Mouse (Mus musculus) heart, embryonic 15.5 days (tissue): ENCODE data around the gene Pde8b. TPM values are rescaled to one million over a fixed set of nuclear protein-coding genes. Genes with fewer than 3 reads are reported as not detected.
"Not testable (repeated sequence)": the region's sequence is repeated elsewhere in the genome, so short reads cannot be mapped to it uniquely, and the experiment has no call there.

Source experiments
- ATAC-seq: fragments of 200-750 bp; cut with Nextera tagmentation; replicated peaks from 2 replicates; pipeline ENCODE4 v1.8.0; 2017; ENCODE audit warnings: low read depth, moderate TSS enrichment; ENCODE audit not compliant: insufficient number of reproducible peaks, insufficient read depth, low FRiP score
- H3K27ac ChIP-seq: fragments of 300-500 bp; sonication (generic); 2 replicates; pipeline ENCODE4 v1.5.1; 2015; ENCODE audit warnings: mild to moderate bottlenecking, inconsistent platforms
- H3K27me3 ChIP-seq: fragments of 300-500 bp; sonication (generic); 2 replicates; pipeline ENCODE4 v1.6.1; 2015; ENCODE audit warnings: inconsistent platforms
- H3K36me3 ChIP-seq: fragments of 300-500 bp; sonication (generic); 2 replicates; pipeline ENCODE4 v1.6.1; 2015; ENCODE audit warnings: mild to moderate bottlenecking, inconsistent platforms
- H3K4me1 ChIP-seq: fragments of 300-500 bp; sonication (generic); replicated peaks from 2 replicates; pipeline ENCODE4 v1.6.1; 2015; ENCODE audit warnings: inconsistent platforms
- H3K4me2 ChIP-seq: fragments of 300-500 bp; sonication (generic); 2 replicates; pipeline ENCODE4 v1.6.1; 2015; ENCODE audit warnings: inconsistent platforms, mild to moderate bottlenecking, moderate library complexity
- H3K4me3 ChIP-seq: fragments of 300-500 bp; sonication (generic); 2 replicates; pipeline ENCODE4 v1.5.1; 2015; ENCODE audit warnings: mild to moderate bottlenecking, inconsistent platforms
- H3K9ac ChIP-seq: fragments of 300-500 bp; sonication (generic); 2 replicates; pipeline ENCODE4 v1.6.1; 2015; ENCODE audit warnings: mild to moderate bottlenecking, inconsistent platforms
- H3K9me3 ChIP-seq: fragments of 300-500 bp; sonication (generic); replicated peaks from 2 replicates; pipeline ENCODE4 v1.6.1; 2016; ENCODE audit warnings: inconsistent platforms
- WGBS: fragments of 180-500 bp; shearing (Covaris S2); methylation state at CpG from one replicate; pipeline ENCODE4 v1.1.7; 2015; ENCODE audit warnings: mixed read lengths; 5-methylcytosine and 5-hydroxymethylcytosine counted together
- polyA plus RNA-seq: library from polyadenylated mRNA; unstranded; fragments of >200 nt; fragmentation: Nextera tagmentation; extraction: Ambion mirVana; gene quantifications from 2 replicates; pipeline ENCODE4 v1.2.1, GENCODE M21; 2015

Gene Pde8b
- polyA plus RNA-seq, 1 experiment from 2014 or later, result 0.68 TPM

- Histone ChIP-seq H3K9me3 (no peaks in the 10 kb centered on the region), H3K9ac (no peak overlapping the region), H3K36me3 (no peaks in the 10 kb centered on the region), H3K4me2 (no peak overlapping the region), H3K4me3 (no peak overlapping the region), H3K4me1 (peaks cover 2% of the 10 kb centered on the region), H3K27ac (no peak overlapping the region), H3K27me3 (peaks cover 21% of the 10 kb centered on the region)
- no peak for ATAC-seq
- 73% methylated on average over 3 of the region's 3 CpGs for WGBS
These were observed 4.9 kb upstream of the Pde8b start for GRCm38 (mm10) chr13:95255083-95255482.

GRCm38 (mm10) chr13:95243026-95243425 is 7.1 kb downstream of the Pde8b start:
- WGBS, result 66% methylated on average over 2 of the region's 2 CpGs
- no peak overlapping the region for H3K9ac ChIP-seq
- H3K4me1 ChIP-seq, result no peaks in the 10 kb centered on the region
- H3K4me2 ChIP-seq, result no peak overlapping the region
- no peaks in the 10 kb centered on the region for H3K9me3 ChIP-seq
- H3K27me3 ChIP-seq, result peaks cover 4% of the 10 kb centered on the region; the same call in 1 of the 2 replicates
- no peak for ATAC-seq
- no peaks in the 10 kb centered on the region for H3K36me3 ChIP-seq
- no peak overlapping the region for H3K27ac ChIP-seq
- no peak overlapping the region for H3K4me3 ChIP-seq

GRCm38 (mm10) chr13:95237488-95237887 is 12.6 kb downstream of the Pde8b start:
- ATAC-seq, result no peak
- Histone ChIP-seq H3K4me2 (no peak overlapping the region), H3K27me3 (no peaks in the 10 kb centered on the region), H3K36me3 (no peaks in the 10 kb centered on the region), H3K9ac (no peak overlapping the region), H3K4me3 (no peak overlapping the region), H3K9me3 (no peaks in the 10 kb centered on the region), H3K27ac (no peak overlapping the region), H3K4me1 (no peaks in the 10 kb centered on the region)
- WGBS, result 100% methylated on average over 2 of the region's 2 CpGs

GRCm38 (mm10) chr13:95235261-95235660 is 14.9 kb downstream of the Pde8b start:
- WGBS, result 75% methylated on average over 8 of the region's 8 CpGs
- H3K27me3 ChIP-seq, result no peaks in the 10 kb centered on the region
- no peaks in the 10 kb centered on the region for H3K9me3 ChIP-seq
- H3K36me3 ChIP-seq, result no peaks in the 10 kb centered on the region
- H3K27ac ChIP-seq, result no peak overlapping the region
- no peak overlapping the region for H3K9ac ChIP-seq
- ATAC-seq, result no peak
- H3K4me1 ChIP-seq, result no peaks in the 10 kb centered on the region
- no peak overlapping the region for H3K4me3 ChIP-seq
- no peak overlapping the region for H3K4me2 ChIP-seq

- WGBS, result 62% methylated on average over 8 of the region's 8 CpGs
- no peak for ATAC-seq
- Histone ChIP-seq H3K9me3 (no peaks in the 10 kb centered on the region), H3K27ac (no peak overlapping the region), H3K4me3 (no peak overlapping the region), H3K9ac (no peak overlapping the region), H3K4me1 (no peaks in the 10 kb centered on the region), H3K36me3 (no peaks in the 10 kb centered on the region), H3K27me3 (peaks cover 3% of the 10 kb centered on the region; the same call in 1 of the 2 replicates), H3K4me2 (no peak overlapping the region)
These were observed 18.6 kb downstream of the Pde8b start for GRCm38 (mm10) chr13:95231366-95232138.

GRCm38 (mm10) chr13:95230326-95230725 is 19.8 kb downstream of the Pde8b start:
- Histone ChIP-seq H3K9ac (no peak overlapping the region), H3K4me1 (no peaks in the 10 kb centered on the region), H3K27me3 (peaks cover 3% of the 10 kb centered on the region; the same call in 1 of the 2 replicates), H3K9me3 (no peaks in the 10 kb centered on the region), H3K4me2 (no peak overlapping the region), H3K4me3 (no peak overlapping the region), H3K36me3 (no peaks in the 10 kb centered on the region), H3K27ac (no peak overlapping the region)
- no peak for ATAC-seq
- 57% methylated on average over 1 of the region's 1 CpGs for WGBS

- Histone ChIP-seq H3K4me3 (no peak overlapping the region), H3K9ac (no peak overlapping the region), H3K27ac (no peak overlapping the region), H3K36me3 (no peaks in the 10 kb centered on the region), H3K9me3 (no peaks in the 10 kb centered on the region), H3K27me3 (peaks cover 50% of the 10 kb centered on the region), H3K4me1 (peaks cover 10% of the 10 kb centered on the region), H3K4me2 (no peak overlapping the region)
- WGBS, result 75% methylated on average over 2 of the region's 2 CpGs
- no peak for ATAC-seq
These were observed 25.6 kb downstream of the Pde8b start for GRCm38 (mm10) chr13:95224491-95224890.

- H3K4me1 ChIP-seq, result peaks cover 10% of the 10 kb centered on the region
- peaks cover 52% of the 10 kb centered on the region for H3K27me3 ChIP-seq
- no peaks in the 10 kb centered on the region for H3K9me3 ChIP-seq
- no peak overlapping the region for H3K9ac ChIP-seq
- no peak overlapping the region for H3K27ac ChIP-seq
- no peaks in the 10 kb centered on the region for H3K36me3 ChIP-seq
- H3K4me2 ChIP-seq, result peak overlapping the region; percentile 99
- 45% methylated on average over 2 of the region's 2 CpGs for WGBS
- no peak for ATAC-seq
- peak overlapping the region; percentile 68 for H3K4me3 ChIP-seq
These were observed 26.7 kb downstream of the Pde8b start for GRCm38 (mm10) chr13:95223427-95223772.

GRCm38 (mm10) chr13:95222569-95223426 is 27.3 kb downstream of the Pde8b start:
- H3K27ac ChIP-seq, result no peak overlapping the region
- peak; percentile 35; the same call in 1 of the 2 replicates for ATAC-seq

GRCm38 (mm10) chr13:95221882-95222568 is 28.1 kb downstream of the Pde8b start:
- Histone ChIP-seq H3K27me3 (peaks cover 50% of the 10 kb centered on the region), H3K36me3 (no peaks in the 10 kb centered on the region), H3K9ac (peak overlapping the region; percentile 55), H3K4me1 (peaks cover 10% of the 10 kb centered on the region), H3K4me3 (peak overlapping the region; percentile 68), H3K4me2 (peak overlapping the region; percentile 99), H3K9me3 (no peaks in the 10 kb centered on the region), H3K27ac (no peak overlapping the region)
- ATAC-seq, result no peak
- 5% methylated on average over 24 of the region's 24 CpGs for WGBS

More at GRCm38 (mm10) chr13:95222569-95223426, 27.3 kb downstream of the Pde8b start:
- Histone ChIP-seq H3K9ac (peak overlapping the region; percentile 55), H3K27me3 (peaks cover 52% of the 10 kb centered on the region), H3K4me3 (peak overlapping the region; percentile 68), H3K9me3 (no peaks in the 10 kb centered on the region), H3K4me2 (peak overlapping the region; percentile 99), H3K36me3 (no peaks in the 10 kb centered on the region), H3K4me1 (peaks cover 10% of the 10 kb centered on the region)
- WGBS, result under 1% methylated on average over 83 of the region's 96 CpGs

- 39% methylated on average over 1 of the region's 1 CpGs for WGBS
- not testable (repeated sequence) for H3K27ac ChIP-seq
These were observed 34.4 kb downstream of the Pde8b start for GRCm38 (mm10) chr13:95215661-95216170.

More at GRCm38 (mm10) chr13:95215661-95216170, 34.4 kb downstream of the Pde8b start:
- not testable (repeated sequence) for H3K4me2 ChIP-seq, H3K27me3 ChIP-seq, H3K4me3 ChIP-seq, H3K36me3 ChIP-seq, H3K9me3 ChIP-seq, H3K9ac ChIP-seq, H3K4me1 ChIP-seq, ATAC-seq
